Mouse (Mus musculus): ENCODE measurements around the gene Prok1. TPM values are rescaled to one million over a fixed set of nuclear protein-coding genes. Genes with fewer than 3 reads are reported as not detected.

Prok1 gene
- total RNA-seq (2021) = 0.26 and 1.3 TPM in 2 replicates
- long read RNA-seq, experiment 1 = 0 reads
- long read RNA-seq, experiment 2 = 0 reads

GRCm38 (mm10) chr3:107239607-107240006 is at the start of gene Prok1:
TSS of gene Prok1 (minus strand) at chr3:107239707.
- no peak for DNase-seq

GRCm38 (mm10) chr3:107287346-107287745 is 47.8 kb upstream of the Prok1 start:
- DNase-seq = no peak

- no peak for DNase-seq
These were observed 46.6 kb upstream of the Prok1 start for GRCm38 (mm10) chr3:107286123-107286522.

- DNase-seq = peak; percentile 93
These were observed 39.2 kb upstream of the Prok1 start, which contains the start of gene Lamtor5 for GRCm38 (mm10) chr3:107278479-107279269. TSS of gene Lamtor5 (plus strand) at chr3:107278858.

- no peak for DNase-seq
These were observed 37.1 kb upstream of the Prok1 start for GRCm38 (mm10) chr3:107276626-107277025.

- DNase-seq = no peak
These were observed 36.5 kb upstream of the Prok1 start for GRCm38 (mm10) chr3:107275996-107276395.

GRCm38 (mm10) chr3:107275351-107275750 is 35.8 kb upstream of the Prok1 start:
- no peak for DNase-seq

- peak; percentile 76 for DNase-seq
These were observed 34.3 kb upstream of the Prok1 start for GRCm38 (mm10) chr3:107273820-107274219.

GRCm38 (mm10) chr3:107272433-107272832 is 32.9 kb upstream of the Prok1 start:
- DNase-seq = no peak

GRCm38 (mm10) chr3:107266814-107267345 is 27.4 kb upstream of the Prok1 start:
- DNase-seq = peak; percentile 42

GRCm38 (mm10) chr3:107261851-107262165 is 22.3 kb upstream of the Prok1 start:
- peak; percentile 77 for DNase-seq

GRCm38 (mm10) chr3:107260956-107261850 is 21.7 kb upstream of the Prok1 start:
- DNase-seq = peak; percentile 34

GRCm38 (mm10) chr3:107257924-107258323 is 18.4 kb upstream of the Prok1 start:
- no peak for DNase-seq

- DNase-seq = no peak
These were observed 17.2 kb upstream of the Prok1 start for GRCm38 (mm10) chr3:107256724-107257123.

GRCm38 (mm10) chr3:107255992-107256391 is 16.5 kb upstream of the Prok1 start:
- peak; percentile 40 for DNase-seq

GRCm38 (mm10) chr3:107253925-107254324 is 14.4 kb upstream of the Prok1 start:
- no peak for DNase-seq

GRCm38 (mm10) chr3:107252035-107252434 is 12.5 kb upstream of the Prok1 start:
- DNase-seq = no peak

GRCm38 (mm10) chr3:107250320-107250719 is 10.8 kb upstream of the Prok1 start:
- no peak for DNase-seq

GRCm38 (mm10) chr3:107249042-107249441 is 9.5 kb upstream of the Prok1 start:
- DNase-seq = no peak

GRCm38 (mm10) chr3:107246876-107247275 is 7.4 kb upstream of the Prok1 start:
- DNase-seq = no peak

- DNase-seq = peak; percentile 38
These were observed 2.0 kb upstream of the Prok1 start for GRCm38 (mm10) chr3:107241389-107242094.

GRCm38 (mm10) chr3:107238471-107238980 is 981 bp downstream of the Prok1 start:
- no peak for DNase-seq

All from adrenal gland, postnatal 14 days (tissue).